Mouse (Mus musculus): Measurements from ENCODE around the gene Gm20721.

DNA sequence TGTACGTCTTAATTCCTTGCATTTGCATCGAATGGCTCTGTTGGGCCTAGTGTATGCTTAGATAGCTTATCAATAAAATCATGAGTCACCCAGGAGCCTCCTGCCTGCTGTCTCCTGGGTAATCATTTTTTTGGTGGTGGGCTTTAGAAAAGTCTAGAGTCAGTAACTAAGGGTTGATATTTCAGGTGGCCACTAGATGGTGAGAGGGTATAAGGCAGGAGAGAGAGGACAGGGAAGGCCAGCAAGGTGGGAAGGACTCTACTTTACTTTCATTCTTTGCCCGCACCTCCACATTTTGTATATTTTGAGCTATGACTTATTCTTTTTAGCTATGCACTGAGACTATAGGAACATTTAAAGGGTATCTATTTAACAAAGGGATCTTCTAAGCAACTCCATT lies 38.6 kb downstream of the Gm20721 start:
- TF ChIP-seq CTCF (IDR thresholded peaks at IDR 0.05; ENCODE audit: insufficient read depth, low read depth, low read length) = no peak
- no peak for TF ChIP-seq POLR2A (IDR thresholded peaks at IDR 0.05; ENCODE audit: insufficient read depth, low read depth, low read length)
